Mouse (Mus musculus) right cerebral cortex, adult 18-20 months (tissue): Measurements from ENCODE around the gene Vmn1r202.
"Not testable (repeated sequence)": the region's sequence is repeated elsewhere in the genome, so short reads cannot be mapped to it uniquely, and the experiment has no call there.

ENCODE experiments used
- DNase-seq: peaks from one replicate; pipeline ENCODE4 v3.0.0; 2022; ENCODE audit warnings: mixed read lengths

Gene Vmn1r202

GRCm38 (mm10) chr13:22505281-22505680, at the start of gene Vmn1r202:
Gene Vmn1r202, minus strand, starts transcription at chr13:22505381.
- DNase-seq = no peak

GRCm38 (mm10) chr13:22552898-22553297, 47.7 kb upstream of the Vmn1r202 start, which contains the start of gene Vmn1r204:
Gene Vmn1r204, plus strand, starts transcription at chr13:22553198.
- DNase-seq = not testable (repeated sequence)

- DNase-seq = no peak
Measured at GRCm38 (mm10) chr13:22517814-22518213, 12.6 kb upstream of the Vmn1r202 start, which contains the start of gene Vmn1r203. Gene Vmn1r203, plus strand, starts transcription at chr13:22518114.

GRCm38 (mm10) chr13:22502431-22502830, 2.8 kb downstream of the Vmn1r202 start:
- no peak for DNase-seq

DNA sequence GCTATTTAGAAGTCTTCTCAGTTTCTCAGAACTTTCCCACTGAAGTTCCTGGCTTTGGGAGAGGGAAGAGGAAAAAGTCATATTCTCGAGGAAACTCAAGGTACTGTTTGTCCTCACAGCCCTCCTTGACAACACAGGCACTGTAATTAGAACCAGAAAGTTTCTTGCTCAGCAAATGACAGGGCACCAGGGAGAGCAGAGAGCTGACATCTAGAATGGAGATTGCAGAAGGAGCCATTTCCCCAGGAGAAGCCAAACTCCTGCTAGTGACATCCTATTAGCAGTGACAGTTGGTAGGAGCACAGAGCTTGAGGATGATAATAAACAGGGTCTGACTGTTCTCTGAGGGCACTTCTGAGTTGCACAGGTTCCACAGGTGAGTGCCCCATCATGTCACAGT, 33.6 kb downstream of the Vmn1r202 start, which contains the start of gene Vmn1r201:
Gene Vmn1r201, plus strand, starts transcription at position 301 of the 400 bp plus-strand sequence.
- no peak for DNase-seq

DNA sequence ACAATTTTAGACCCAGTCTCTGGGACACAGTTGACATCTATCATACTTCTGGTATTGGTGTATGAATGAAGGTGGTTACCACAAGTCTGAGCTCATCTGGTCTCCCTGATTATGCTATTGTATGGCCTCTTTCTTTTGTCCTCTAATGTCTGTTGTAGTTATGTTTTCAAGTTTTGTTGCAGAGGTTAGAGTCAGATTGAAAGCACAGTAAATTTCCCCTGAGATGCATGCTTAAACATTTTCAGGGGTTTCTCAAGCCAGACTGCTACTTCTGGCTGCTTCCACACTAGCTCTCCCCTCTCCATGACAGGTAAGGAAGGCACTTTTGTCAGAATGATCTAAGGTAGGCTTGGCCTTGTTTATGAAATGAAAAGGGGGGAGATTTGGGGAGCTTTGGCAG, 50.0 kb downstream of the Vmn1r202 start:
- DNase-seq = no peak
